Mouse (Mus musculus): ENCODE measurements around the gene Gm10112. TPM values are rescaled to one million over a fixed set of nuclear protein-coding genes. Genes with fewer than 3 reads are reported as not detected.

Gm10112 gene
- not detected for total RNA-seq (2021)
- long read RNA-seq, experiment 1: 0 reads
- long read RNA-seq, experiment 2: 0 reads

- no peak for DNase-seq
Measured at GRCm38 (mm10) chrX:111168040-111168439, at the start of gene Gm10112. Gene Gm10112, plus strand, starts transcription at chrX:111168340.

DNA sequence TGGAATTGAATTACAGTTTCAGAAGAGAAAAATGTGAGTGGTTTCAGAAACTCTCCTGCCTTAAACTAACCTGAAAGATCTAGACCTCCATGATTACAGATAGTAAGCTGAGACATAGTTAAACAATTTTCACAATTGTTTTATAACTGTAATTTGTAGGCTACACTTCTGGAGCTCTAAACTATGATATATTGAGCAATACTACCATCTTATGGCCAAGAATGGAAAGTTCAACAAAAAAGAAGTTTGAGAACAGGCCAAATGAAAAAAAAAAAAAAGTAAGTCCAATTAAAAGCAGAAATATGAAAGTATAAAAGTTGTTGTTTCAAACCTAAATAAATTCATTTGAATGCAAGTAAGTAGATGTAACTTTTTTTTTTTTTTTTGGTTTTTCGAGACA is 21.4 kb downstream of the Gm10112 start:
- DNase-seq: no peak

GRCm38 (mm10) chrX:111196376-111196775 is 28.2 kb downstream of the Gm10112 start:
- no peak for DNase-seq

GRCm38 (mm10) chrX:111210225-111210624 is 42.1 kb downstream of the Gm10112 start:
- no peak for DNase-seq

Other genes starting within 250 kb of the Gm10112 start
- gene Cylc1, start 57.9 kb upstream of the Gm10112 start, total RNA-seq (2021): not detected

Data from gastrocnemius, postnatal 25 days (tissue).